ENCODE assay signal across 36 mouse cellular contexts in the genomic region with DNA sequence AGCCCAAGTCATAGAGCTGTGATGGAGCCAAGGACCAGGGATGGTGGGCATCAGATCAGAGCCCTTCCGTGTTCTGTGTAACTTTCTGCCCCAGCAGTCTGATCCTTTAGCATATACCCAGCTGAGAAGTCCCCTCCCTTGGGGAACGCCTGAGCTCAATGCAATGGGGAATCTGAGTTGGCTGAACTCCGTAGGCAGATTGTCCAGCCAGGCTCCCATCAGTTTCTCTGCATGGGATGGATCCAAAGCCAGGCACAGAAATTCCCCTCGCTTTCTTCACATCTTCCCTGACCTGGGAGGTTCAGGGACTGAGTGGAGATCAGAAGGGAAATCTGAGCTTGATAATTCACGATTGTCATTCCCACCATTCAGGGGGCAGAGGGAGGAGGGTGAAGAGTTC. TPM values are rescaled to one million over a fixed set of nuclear protein-coding genes. Genes with fewer than 3 reads are reported as not detected.
"Had no signal": no experiment of that assay in that cellular context is flagged by ENCODE, and none has a peak within 500 bp of the region (broad histone marks: within the 10 kb centered on the region; RNA-seq: fewer than 3 reads in every experiment).

No protein-coding gene starts in this region.

- H3K9ac ChIP-seq: heart, embryonic 13.5 days; heart, embryonic 15.5 days; hindbrain, embryonic 13.5 days; hindbrain, embryonic 15.5 days; kidney, embryonic 15.5 days; limb, embryonic 13.5 days; limb, embryonic 15.5 days; liver, embryonic 12.5 days had no signal

- DNase-seq: gastrocnemius, postnatal 14 days; gastrocnemius, postnatal 36 days; heart, adult 11 months; heart, adult 2 months; heart, postnatal 14 days; heart, postnatal 36 days; kidney, adult 11 months; kidney, adult 2 months; kidney, adult 9 months; kidney, postnatal 14 days; kidney, postnatal 36 days; layer of hippocampus, adult 9-11 months; layer of hippocampus, postnatal 36 days; left cerebral cortex, postnatal 4 days had no signal

- ATAC-seq: intestine, embryonic 16.5 days; liver, embryonic 12.5 days had no signal

- H3K4me3 ChIP-seq: heart, adult 2 months; heart, embryonic 13.5 days; heart, embryonic 15.5 days; hindbrain, embryonic 13.5 days; hindbrain, embryonic 15.5 days; kidney, embryonic 15.5 days; limb, embryonic 13.5 days; limb, embryonic 15.5 days; liver, embryonic 12.5 days had no signal

- H3K27me3 ChIP-seq: heart, embryonic 15.5 days; hindbrain, embryonic 13.5 days; hindbrain, embryonic 15.5 days; kidney, embryonic 15.5 days; limb, embryonic 15.5 days; liver, embryonic 12.5 days had no signal

- H3K27ac ChIP-seq: heart, adult 2 months; heart, embryonic 13.5 days; heart, embryonic 15.5 days; hindbrain, embryonic 13.5 days; hindbrain, embryonic 15.5 days; hindbrain, postnatal 0 days; kidney, embryonic 15.5 days; kidney, postnatal 0 days; limb, embryonic 13.5 days; liver, embryonic 12.5 days had no signal

- H3K4me1 ChIP-seq: kidney, embryonic 15.5 days; limb, embryonic 13.5 days; limb, embryonic 15.5 days had no signal

- H3K9me3 ChIP-seq: heart, embryonic 13.5 days; heart, embryonic 15.5 days; hindbrain, embryonic 13.5 days; hindbrain, embryonic 15.5 days; kidney, embryonic 15.5 days; limb, embryonic 13.5 days; limb, embryonic 15.5 days; liver, embryonic 12.5 days had no signal

- H3K36me3 ChIP-seq: heart, embryonic 13.5 days; heart, embryonic 15.5 days; hindbrain, embryonic 13.5 days; hindbrain, embryonic 15.5 days; kidney, embryonic 15.5 days; limb, embryonic 13.5 days; limb, embryonic 15.5 days; liver, embryonic 12.5 days had no signal

- H3K4me2 ChIP-seq: heart, embryonic 11.5 days; heart, embryonic 13.5 days; heart, embryonic 15.5 days; hindbrain, embryonic 13.5 days; hindbrain, embryonic 15.5 days; kidney, embryonic 15.5 days; limb, embryonic 13.5 days; limb, embryonic 15.5 days; liver, embryonic 12.5 days had no signal

RNA-seq across cellular contexts. Expression of gene Umodl1, which starts 19.1 kb away (rescaled TPM):
- total RNA-seq: gastrocnemius, adult 18-20 months; gastrocnemius, adult 8-10 months; gastrocnemius, postnatal 36 days; heart, adult 2 months; heart, postnatal 14 days; heart, postnatal 36 days; hematopoietic stem cell, adult 5-6 weeks; liver, adult 2 months had no signal
- polyA plus RNA-seq: gonadal fat pad, adult 2 months; heart, adult 2 months; heart, embryonic 11.5 days; heart, postnatal 0 days; hindbrain, embryonic 11.5 days; hindbrain, embryonic 13.5 days; hindbrain, embryonic 15.5 days; intestine, embryonic 14.5 days; intestine, embryonic 16.5 days; kidney, adult 2 months; large intestine, adult 2 months; limb, embryonic 11.5 days; limb, embryonic 13.5 days; limb, embryonic 15.5 days; liver, adult 2 months; liver, embryonic 12.5 days had no signal

RNA-seq across cellular contexts. Expression of gene Glp1r, which starts 33.7 kb away (rescaled TPM):
- total RNA-seq: gastrocnemius, adult 18-20 months; gastrocnemius, adult 8-10 months; gastrocnemius, postnatal 14 days; gastrocnemius, postnatal 36 days; hematopoietic stem cell, adult 5-6 weeks had no signal
- polyA plus RNA-seq: limb, embryonic 11.5 days; limb, embryonic 13.5 days had no signal
